ENCODE assay signal across 32 mouse cellular contexts in the genomic region with DNA sequence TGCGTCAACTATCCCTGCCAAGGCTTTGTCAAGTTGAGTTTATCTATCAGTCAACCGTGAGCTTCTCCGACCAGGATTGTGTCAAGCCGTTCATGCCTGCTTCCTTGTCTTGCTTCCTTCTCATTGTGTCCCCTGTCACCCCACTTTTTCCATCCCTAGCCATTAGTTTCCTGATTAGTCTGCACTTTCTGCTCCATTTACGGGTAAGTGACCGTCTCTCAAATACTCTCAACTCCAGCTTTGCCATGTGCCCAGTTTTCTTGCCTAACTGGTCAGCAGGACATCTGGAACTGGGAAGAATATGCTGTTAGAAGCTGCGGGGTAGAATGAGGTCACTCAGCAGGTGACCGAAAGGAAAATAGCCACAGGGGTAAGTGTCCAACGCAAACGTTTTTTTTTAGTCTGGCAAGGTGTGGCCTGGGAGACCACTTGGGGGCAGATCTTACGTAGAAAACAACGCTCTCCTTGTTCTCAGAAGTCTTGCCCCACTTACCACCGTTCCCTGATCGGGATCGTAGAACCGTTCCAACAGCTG. TPM values are rescaled to one million over a fixed set of nuclear protein-coding genes. Genes with fewer than 3 reads are reported as not detected.
A peak's percentile ranks its signal among the peaks of the same experiment; 100 is the strongest.
DNase-seq lines count a peak whose midpoint lies in the region; ATAC-seq and TF ChIP-seq lines count a peak whose summit lies in the region.
"Had no signal": no experiment of that assay in that cellular context is flagged by ENCODE, and none has a peak within 500 bp of the region (broad histone marks: within the 10 kb centered on the region; RNA-seq: fewer than 3 reads in every experiment).

No protein-coding gene starts in this region.

- DNase-seq in cerebellum, adult 11-12 months = peak; percentile 7
- no peak for DNase-seq in cerebellum, adult 11 months
- peak; percentile 16 for DNase-seq in midbrain, postnatal 0 days (ENCODE audit: low spot score)
- peak; percentile 4 to 13 for DNase-seq in cerebellum, postnatal 36 days
- no peak for DNase-seq in lung, postnatal 4 days
- DNase-seq in frontal cortex, postnatal 36 days (ENCODE audit: low spot score in 2 of 2) = no peak
- DNase-seq: adrenal gland, postnatal 14 days; gastrocnemius, adult 2 months; heart, postnatal 4 days; kidney, postnatal 4 days; layer of hippocampus, adult 9-11 months; lung, embryonic 14.5 days; thymus, adult 2 months had no signal

- no peaks in the 10 kb centered on the region for H3K4me1 ChIP-seq in midbrain, postnatal 0 days (ENCODE audit: insufficient read depth, low read length)
- no peaks in the 10 kb centered on the region for H3K4me1 ChIP-seq in midbrain, embryonic 16.5 days (ENCODE audit: control insufficient read depth, insufficient read depth, low read length)
- H3K4me1 ChIP-seq: heart, embryonic 10.5 days; limb, embryonic 15.5 days; megakaryocyte, embryonic 14.5 days; midbrain, embryonic 13.5 days had no signal

- no peak overlapping the region for H3K4me3 ChIP-seq in midbrain, postnatal 0 days (ENCODE audit: low read depth, low read length)
- no peak overlapping the region for H3K4me3 ChIP-seq in midbrain, embryonic 16.5 days (ENCODE audit: low read depth, low read length)
- H3K4me3 ChIP-seq: erythroblast, embryonic 14.5 days; forebrain, embryonic 13.5 days; gastrocnemius, adult 2 months; heart, embryonic 10.5 days; kidney, embryonic 15.5 days; limb, embryonic 15.5 days; megakaryocyte, embryonic 14.5 days; midbrain, embryonic 13.5 days; myocyte; neural tube, embryonic 13.5 days had no signal

- no peaks in the 10 kb centered on the region for H3K27me3 ChIP-seq in midbrain, postnatal 0 days (ENCODE audit: insufficient read depth, low read length)
- H3K27me3 ChIP-seq in midbrain, embryonic 16.5 days (ENCODE audit: control insufficient read depth, insufficient read depth, low read depth, low read length) = no peaks in the 10 kb centered on the region
- H3K27me3 ChIP-seq: kidney, embryonic 15.5 days; limb, embryonic 15.5 days; megakaryocyte, embryonic 14.5 days; midbrain, embryonic 13.5 days; neural tube, embryonic 13.5 days had no signal

- H3K9me3 ChIP-seq in midbrain, postnatal 0 days (ENCODE audit: low read length) = no peaks in the 10 kb centered on the region
- H3K9me3 ChIP-seq in midbrain, embryonic 16.5 days (replicated peaks; ENCODE audit: control insufficient read depth, low read length, poor library complexity, severe bottlenecking) = no peaks in the 10 kb centered on the region
- H3K9me3 ChIP-seq: forebrain, embryonic 13.5 days; heart, embryonic 10.5 days; kidney, embryonic 15.5 days; limb, embryonic 15.5 days; midbrain, embryonic 13.5 days; neural tube, embryonic 13.5 days had no signal

- no peak overlapping the region for H3K9ac ChIP-seq in midbrain, postnatal 0 days (replicated peaks; ENCODE audit: low read length, poor library complexity, severe bottlenecking)
- no peak overlapping the region for H3K9ac ChIP-seq in midbrain, embryonic 16.5 days (ENCODE audit: low read depth, low read length)
- H3K9ac ChIP-seq: forebrain, embryonic 13.5 days; kidney, embryonic 15.5 days; limb, embryonic 15.5 days; liver, embryonic 14.5 days; lung, embryonic 14.5 days; midbrain, embryonic 13.5 days; neural tube, embryonic 13.5 days had no signal

- H3K36me3 ChIP-seq in midbrain, postnatal 0 days (ENCODE audit: insufficient read depth, low read length) = no peaks in the 10 kb centered on the region
- no peaks in the 10 kb centered on the region for H3K36me3 ChIP-seq in midbrain, embryonic 16.5 days (ENCODE audit: control insufficient read depth, insufficient read depth, low read length)
- H3K36me3 ChIP-seq: heart, embryonic 10.5 days; kidney, embryonic 15.5 days; limb, embryonic 15.5 days; midbrain, embryonic 13.5 days; neural tube, embryonic 13.5 days had no signal

- WGBS in midbrain, postnatal 0 days = 59% methylated on average over 16 of the region's 16 CpGs
- WGBS in midbrain, embryonic 16.5 days = 57% methylated on average over 16 of the region's 16 CpGs

- no peak for TF ChIP-seq CTCF in midbrain, postnatal 0 days (IDR thresholded peaks at IDR 0.05)

- H3K27ac ChIP-seq in midbrain, postnatal 0 days (ENCODE audit: low read depth, low read length) = no peak overlapping the region
- H3K27ac ChIP-seq in midbrain, embryonic 16.5 days (ENCODE audit: low read length) = no peak overlapping the region
- H3K27ac ChIP-seq: forebrain, embryonic 13.5 days; gastrocnemius, adult 2 months; heart, embryonic 10.5 days; kidney, embryonic 15.5 days; limb, embryonic 15.5 days; liver, embryonic 14.5 days; midbrain, embryonic 13.5 days; neural tube, embryonic 13.5 days; stomach, postnatal 0 days had no signal

- no peak for ATAC-seq in midbrain, postnatal 0 days (ENCODE audit: low FRiP score)
- no peak for ATAC-seq in midbrain, embryonic 16.5 days
- no peak for ATAC-seq in granulocyte monocyte progenitor cell, adult 5-6 weeks (replicated peaks; ENCODE audit: poor library complexity, severe bottlenecking)
- ATAC-seq: forebrain, embryonic 13.5 days; intestine, postnatal 0 days; midbrain, embryonic 13.5 days had no signal

- H3K4me2 ChIP-seq in midbrain, postnatal 0 days (ENCODE audit: low read depth, low read length, poor library complexity, severe bottlenecking) = no peak overlapping the region
- H3K4me2 ChIP-seq in midbrain, embryonic 16.5 days (ENCODE audit: low read length) = no peak overlapping the region
- H3K4me2 ChIP-seq: forebrain, embryonic 13.5 days; kidney, embryonic 15.5 days; limb, embryonic 15.5 days; lung, embryonic 14.5 days; midbrain, embryonic 13.5 days; neural tube, embryonic 13.5 days had no signal

RNA-seq across cellular contexts. Expression of gene G6pc2, which starts 37.4 kb away (rescaled TPM):
- total RNA-seq in midbrain, postnatal 0 days (2014; rRNA removed) = 0.24 TPM in 1 of 2 replicates, not detected in the other
- 0.17 TPM in 1 of 2 replicates, not detected in the other for polyA plus RNA-seq in midbrain, postnatal 0 days (2015; fragmentation: Nextera tagmentation; extraction: Ambion mirVana)
- not detected in 2 replicates for polyA plus RNA-seq in midbrain, embryonic 16.5 days (2015; fragmentation: Nextera tagmentation; extraction: Ambion mirVana)
- total RNA-seq in granulocyte monocyte progenitor cell, adult 5-6 weeks (2014; fragmentation: Nextera tagmentation) = not detected in 2 replicates
- total RNA-seq in granulocyte monocyte progenitor cell, adult 5-6 weeks (2017) = not detected in 2 replicates
- total RNA-seq: adrenal gland, postnatal 14 days; gastrocnemius, adult 2 months; heart, postnatal 4 days; left cerebral cortex, adult 18-20 months; left cerebral cortex, postnatal 36 days had no signal
- polyA plus RNA-seq: erythroblast, embryonic 14.5 days; forebrain, embryonic 13.5 days; gonadal fat pad, adult 2 months; heart, embryonic 10.5 days; heart, embryonic 16.5 days; intestine, postnatal 0 days; limb, embryonic 15.5 days; liver, embryonic 14.5 days; lung, embryonic 14.5 days; midbrain, embryonic 13.5 days; myocyte; small intestine, adult 2 months; stomach, postnatal 0 days; thymus, adult 2 months had no signal

RNA-seq across cellular contexts. Expression of gene Spc25, which starts 42.3 kb away (rescaled TPM):
- 5.1 and 8.7 TPM in 2 replicates for total RNA-seq in midbrain, postnatal 0 days (2014; rRNA removed)
- polyA plus RNA-seq in midbrain, postnatal 0 days (2015; fragmentation: Nextera tagmentation; extraction: Ambion mirVana) = 11.2 and 12.9 TPM in 2 replicates
- 18.9 and 25.6 TPM in 2 replicates for polyA plus RNA-seq in midbrain, embryonic 16.5 days (2015; fragmentation: Nextera tagmentation; extraction: Ambion mirVana)
- total RNA-seq in granulocyte monocyte progenitor cell, adult 5-6 weeks (2014; fragmentation: Nextera tagmentation) = 21.8 and 58.1 TPM in 2 replicates
- 69.4 and 89.1 TPM in 2 replicates for total RNA-seq in granulocyte monocyte progenitor cell, adult 5-6 weeks (2017)

Comparison
In these comparisons a context has a peak if more than half of its experiments do, and no peak if none do; other contexts are left out.
1. DNase-seq: peak in cerebellum, adult 11-12 months (single experiment), midbrain, postnatal 0 days (single experiment) and cerebellum, postnatal 36 days (2 of 2); none in cerebellum, adult 11 months (single experiment), lung, postnatal 4 days (0 of 2) and frontal cortex, postnatal 36 days (0 of 2).